Mouse (Mus musculus) liver, embryonic 14.5 days (tissue): ENCODE measurements around the gene Olfr332.

Experiments used
- CTCF ChIP-seq: IDR thresholded peaks from 2 replicates; pipeline ENCODE4 v1.5.1; 2016; ENCODE audit warnings: antibody characterized with exemption, low read depth, control low read depth
- EP300 ChIP-seq: IDR thresholded peaks from 2 replicates; pipeline ENCODE4 v1.6.1; 2016; ENCODE audit warnings: antibody characterized with exemption, low read depth

DNA sequence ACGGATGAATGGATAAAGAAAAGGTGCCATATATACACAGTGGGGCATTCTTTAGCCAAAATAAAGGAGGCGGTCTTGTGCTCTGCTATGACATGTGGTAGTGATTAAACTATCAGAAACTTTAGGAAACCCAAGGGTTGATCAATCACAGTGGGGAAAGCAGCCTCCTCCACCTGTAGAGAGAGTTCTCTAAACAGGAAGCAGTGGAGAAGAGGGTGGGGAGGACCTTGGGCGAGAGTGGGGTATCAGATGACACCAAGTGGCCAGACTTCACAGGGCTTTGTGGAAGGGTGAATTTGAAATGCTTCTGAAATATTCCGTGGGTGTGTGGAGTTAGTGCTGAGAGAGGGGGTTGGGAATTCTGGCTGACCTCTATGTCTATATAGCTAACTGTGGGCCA lies 38.8 kb downstream of the Olfr332 start:
- no peak for TF ChIP-seq CTCF
- TF ChIP-seq EP300, result no peak
